Mouse (Mus musculus): ENCODE data around the gene Amdhd1. TPM values are rescaled to one million over a fixed set of nuclear protein-coding genes. Genes with fewer than 3 reads are reported as not detected.
"Not testable (repeated sequence)": the region's sequence is repeated elsewhere in the genome, so short reads cannot be mapped to it uniquely, and the experiment has no call there.

Gene Amdhd1
- total and polyA plus RNA-seq, 3 experiments, result not detected

- H3K79me2 ChIP-seq (ENCODE audit: control insufficient read depth, insufficient read depth, low read length, poor library complexity), result no peaks in the 10 kb centered on the region
- no peaks in the 10 kb centered on the region; a peak in 4 of 4 replicates for H3K27me3 ChIP-seq (ENCODE audit: control insufficient read depth in 1 of 2, insufficient read depth in 2 of 2, low read length in 2 of 2)
- H3K4me1 ChIP-seq (ENCODE audit: control insufficient read depth in 1 of 2, insufficient read depth in 2 of 2, low read length in 2 of 2), result no peaks in the 10 kb centered on the region
- H3K4me3 ChIP-seq (ENCODE audit: control insufficient read depth in 1 of 2, insufficient read depth in 1 of 2, low read depth in 2 of 2, low read length in 2 of 2), result no peak overlapping the region
- H3K27ac ChIP-seq (ENCODE audit: control insufficient read depth, low read depth, low read length), result no peak overlapping the region
- TF ChIP-seq TAL1 (IDR thresholded peaks at IDR 0.05; ENCODE audit: low read length) (no peak), MEF2A (IDR thresholded peaks at IDR 0.05; ENCODE audit: extremely low read depth, insufficient replicate concordance, low read depth, low read length, poor library complexity, severe bottlenecking) (no peak), ZC3H11A (IDR thresholded peaks at IDR 0.05; ENCODE audit: low read depth, low read length) (no peak)
- no peaks in the 10 kb centered on the region for H3K9me3 ChIP-seq (replicated peaks; ENCODE audit: insufficient read depth, low read length)
- DNase-seq (ENCODE audit: low read depth, low spot score), result no peak
- no peaks in the 10 kb centered on the region for H3K36me3 ChIP-seq (ENCODE audit: control insufficient read depth in 1 of 2, insufficient read depth in 2 of 2, low read length in 2 of 2)
- H3K9ac ChIP-seq (ENCODE audit: control insufficient read depth, low read depth, low read length, poor library complexity, severe bottlenecking), result no peak overlapping the region
These were observed 20.0 kb upstream of the Amdhd1 start for GRCm38 (mm10) chr10:93559786-93560185.

DNA sequence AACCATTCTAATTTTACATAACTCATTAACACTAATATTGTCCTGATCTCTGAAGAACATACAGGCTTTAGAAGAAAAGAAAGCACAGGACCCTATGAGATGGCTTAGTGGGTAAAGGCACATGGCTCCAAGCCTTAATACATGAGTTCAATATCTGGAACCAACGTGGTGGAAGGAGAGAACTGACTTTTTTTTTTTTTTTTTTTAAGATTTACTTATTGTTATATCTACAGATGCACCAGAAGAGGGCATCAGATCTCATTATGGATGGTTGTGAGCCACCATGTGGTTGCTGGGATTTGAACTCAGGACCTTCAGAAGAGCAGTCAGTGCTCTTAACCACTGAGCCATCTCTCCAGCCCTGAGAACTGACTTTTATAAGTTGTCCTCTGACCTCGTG lies 18.1 kb upstream of the Amdhd1 start:
- TF ChIP-seq ZNF384 (IDR thresholded peaks at IDR 0.05; ENCODE audit: low read depth, low read length) (peak; percentile 80), CTCF (IDR thresholded peaks at IDR 0.05 in 2 of 3, conservative IDR thresholded peaks at IDR 0.05 in 1 of 3; ENCODE audit: control insufficient read depth in 1 of 3, insufficient read depth in 1 of 3, low read depth in 2 of 3, low read length in 3 of 3, poor library complexity in 1 of 3, severe bottlenecking in 1 of 3) (peak in 1 of 3 experiments; percentile 4; a peak in 1 of 6 replicates)
- not testable (repeated sequence) for H3K27ac ChIP-seq (ENCODE audit: control insufficient read depth, low read depth, low read length); H3K36me3 ChIP-seq (ENCODE audit: control insufficient read depth in 1 of 2, insufficient read depth in 2 of 2, low read length in 2 of 2); H3K9me3 ChIP-seq (replicated peaks; ENCODE audit: insufficient read depth, low read length); H3K4me3 ChIP-seq (ENCODE audit: control insufficient read depth in 1 of 2, insufficient read depth in 1 of 2, low read depth in 2 of 2, low read length in 2 of 2); H3K27me3 ChIP-seq (ENCODE audit: control insufficient read depth in 1 of 2, insufficient read depth in 2 of 2, low read length in 2 of 2); H3K9ac ChIP-seq (ENCODE audit: control insufficient read depth, low read depth, low read length, poor library complexity, severe bottlenecking); H3K4me1 ChIP-seq (ENCODE audit: control insufficient read depth in 1 of 2, insufficient read depth in 2 of 2, low read length in 2 of 2); DNase-seq (ENCODE audit: low read depth, low spot score); H3K79me2 ChIP-seq (ENCODE audit: control insufficient read depth, insufficient read depth, low read length, poor library complexity)

- no peaks in the 10 kb centered on the region for H3K79me2 ChIP-seq (ENCODE audit: control insufficient read depth, insufficient read depth, low read length, poor library complexity)
- TF ChIP-seq ELF1 (IDR thresholded peaks at IDR 0.05; ENCODE audit: low read depth, low read length) (no peak), NRF1 (IDR thresholded peaks at IDR 0.05; ENCODE audit: insufficient read depth, low read depth, low read length, poor library complexity, severe bottlenecking) (no peak), CTCF (IDR thresholded peaks at IDR 0.05 in 2 of 3, conservative IDR thresholded peaks at IDR 0.05 in 1 of 3; ENCODE audit: control insufficient read depth in 1 of 3, insufficient read depth in 1 of 3, low read depth in 2 of 3, low read length in 3 of 3, poor library complexity in 1 of 3, severe bottlenecking in 1 of 3) (no peak), USF2 (IDR thresholded peaks at IDR 0.05; ENCODE audit: borderline replicate concordance in 1 of 2, insufficient read depth in 1 of 2, low read depth in 1 of 2, low read length in 2 of 2) (no peak), POLR2A (IDR thresholded peaks at IDR 0.05; ENCODE audit: control insufficient read depth in 1 of 2, insufficient read depth in 1 of 2, low read depth in 1 of 2, low read length in 2 of 2, poor library complexity in 1 of 2) (no peak), E2F4 (IDR thresholded peaks at IDR 0.05; ENCODE audit: borderline replicate concordance, low read depth, low read length) (no peak), BHLHE40 (IDR thresholded peaks at IDR 0.05; ENCODE audit: borderline replicate concordance, low read depth, low read length) (no peak), TBP (IDR thresholded peaks at IDR 0.05; ENCODE audit: low read depth, low read length) (no peak), MXI1 (IDR thresholded peaks at IDR 0.05; ENCODE audit: low read depth, low read length) (no peak), POLR2AphosphoS2 (IDR thresholded peaks at IDR 0.05; ENCODE audit: low read length) (no peak), NELFE (IDR thresholded peaks at IDR 0.05; ENCODE audit: low read depth, low read length) (no peak), RCOR1 (IDR thresholded peaks at IDR 0.05; ENCODE audit: low read depth, low read length) (no peak), MAX (IDR thresholded peaks at IDR 0.05; ENCODE audit: low read length) (no peak), EP300 (IDR thresholded peaks at IDR 0.05; ENCODE audit: low read depth in 1 of 2, low read length in 2 of 2) (no peak), TAL1 (IDR thresholded peaks at IDR 0.05; ENCODE audit: low read length) (no peak)
- no peak overlapping the region for H3K9ac ChIP-seq (ENCODE audit: control insufficient read depth, low read depth, low read length, poor library complexity, severe bottlenecking)
- no peaks in the 10 kb centered on the region for H3K9me3 ChIP-seq (replicated peaks; ENCODE audit: insufficient read depth, low read length)
- H3K4me1 ChIP-seq (ENCODE audit: control insufficient read depth in 1 of 2, insufficient read depth in 2 of 2, low read length in 2 of 2), result no peaks in the 10 kb centered on the region
- no peaks in the 10 kb centered on the region for H3K36me3 ChIP-seq (ENCODE audit: control insufficient read depth in 1 of 2, insufficient read depth in 2 of 2, low read length in 2 of 2)
- no peak overlapping the region for H3K27ac ChIP-seq (ENCODE audit: control insufficient read depth, low read depth, low read length)
- no peaks in the 10 kb centered on the region; a peak in 3 of 4 replicates for H3K27me3 ChIP-seq (ENCODE audit: control insufficient read depth in 1 of 2, insufficient read depth in 2 of 2, low read length in 2 of 2)
- H3K4me3 ChIP-seq (ENCODE audit: control insufficient read depth in 1 of 2, insufficient read depth in 1 of 2, low read depth in 2 of 2, low read length in 2 of 2), result no peak overlapping the region
- DNase-seq (ENCODE audit: low read depth, low spot score), result no peak
These were observed 12.8 kb upstream of the Amdhd1 start for GRCm38 (mm10) chr10:93552596-93552995.
